Mouse (Mus musculus) ovary, postnatal 14 days (tissue): ENCODE measurements around the gene Gm20458.

Source experiments
- DNase-seq: peaks from one replicate; pipeline ENCODE4 v3.0.0; 2022; ENCODE audit warnings: low spot score

The Gm20458 gene

GRCm38 (mm10) chr2:164460745-164461551 lies at the start of gene Gm20458:
TSS of gene Gm20458 (plus strand) at chr2:164460967.
- DNase-seq = peak; percentile 88

DNA sequence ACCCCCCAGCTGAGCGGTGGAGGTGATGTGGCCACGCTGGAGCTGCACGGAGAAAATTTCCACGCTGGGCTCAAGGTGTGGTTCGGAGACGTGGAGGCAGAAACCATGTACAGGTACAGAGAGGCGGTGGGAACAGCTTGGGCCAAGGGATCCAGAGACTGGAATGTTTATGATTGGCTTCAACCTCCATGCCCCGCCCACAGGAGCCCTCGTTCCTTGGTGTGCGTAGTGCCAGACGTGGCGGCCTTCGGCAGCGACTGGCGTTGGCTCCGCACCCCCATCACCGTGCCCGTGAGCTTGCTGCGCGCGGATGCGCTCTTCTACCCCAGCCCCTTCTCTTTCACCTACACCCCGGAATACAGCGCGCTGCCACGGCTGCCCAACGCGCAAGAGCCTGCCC lies 46.6 kb upstream of the Gm20458 start:
- DNase-seq = no peak

DNA sequence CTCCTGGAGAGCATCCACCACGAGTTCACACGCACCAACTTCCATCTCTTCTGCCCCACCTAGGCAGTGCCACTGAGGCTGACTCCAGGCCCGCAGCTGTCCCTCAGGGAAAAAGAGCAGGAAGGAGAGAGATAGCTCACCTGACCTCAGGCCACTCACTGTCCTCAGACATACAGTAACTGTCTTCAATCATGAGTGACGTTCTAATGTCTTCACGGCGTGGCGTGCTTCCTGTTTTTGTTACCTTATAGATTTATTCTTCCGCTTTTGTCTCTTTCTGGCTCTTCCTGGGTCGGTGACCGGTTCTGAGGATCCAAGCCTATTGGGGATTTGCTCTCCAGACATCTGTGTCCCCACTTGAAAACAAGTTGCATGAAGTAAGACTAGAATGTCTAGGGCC lies 46.2 kb upstream of the Gm20458 start:
- no peak for DNase-seq

DNA sequence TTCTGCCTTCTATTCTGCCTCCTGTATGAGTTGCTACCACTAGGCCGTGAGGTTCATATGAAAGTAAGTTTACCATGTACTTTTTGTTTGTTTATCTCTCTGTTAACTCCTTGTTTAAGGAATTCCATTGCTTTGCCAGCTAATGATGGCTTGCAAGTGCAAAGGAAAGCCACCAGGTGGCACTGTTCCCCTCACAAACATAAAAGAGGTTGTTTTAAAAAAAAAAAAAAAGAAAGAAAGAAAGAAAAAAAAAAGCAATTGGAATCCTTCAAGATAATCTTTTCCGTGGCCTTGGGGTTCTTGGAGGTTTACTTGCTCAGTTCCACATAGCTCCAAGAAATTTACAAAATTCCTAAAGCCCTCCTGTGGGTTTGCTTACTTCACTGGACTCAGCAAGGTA lies 43.6 kb upstream of the Gm20458 start:
- no peak for DNase-seq

GRCm38 (mm10) chr2:164418308-164418875 lies 42.4 kb upstream of the Gm20458 start:
- no peak for DNase-seq

GRCm38 (mm10) chr2:164419489-164419888 lies 41.3 kb upstream of the Gm20458 start:
- DNase-seq = no peak

DNA sequence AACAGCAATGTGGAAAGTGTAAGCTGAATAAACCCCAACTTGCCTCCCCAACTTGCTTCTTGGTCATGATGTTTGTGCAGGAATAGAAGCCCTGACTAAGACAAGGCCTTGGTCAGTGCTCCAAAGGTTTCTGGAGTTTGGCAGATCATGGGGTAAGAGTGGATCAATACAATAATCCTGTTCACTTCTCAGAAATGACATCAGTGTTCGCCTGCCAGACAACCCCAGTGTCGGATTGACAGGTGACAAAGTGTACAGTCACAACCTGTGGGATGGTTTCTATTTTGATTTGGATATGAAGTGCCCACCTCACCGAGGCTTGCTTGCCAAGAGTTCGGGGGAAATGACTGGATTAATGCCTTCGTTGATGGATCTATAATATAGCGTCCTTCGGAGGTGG lies 39.5 kb upstream of the Gm20458 start:
- no peak for DNase-seq

- DNase-seq = no peak
Measured at GRCm38 (mm10) chr2:164421979-164422378, 38.8 kb upstream of the Gm20458 start.

GRCm38 (mm10) chr2:164422675-164423393 lies 37.9 kb upstream of the Gm20458 start:
- DNase-seq = no peak

GRCm38 (mm10) chr2:164423464-164423863 lies 37.3 kb upstream of the Gm20458 start:
- no peak for DNase-seq

GRCm38 (mm10) chr2:164424406-164424805 lies 36.4 kb upstream of the Gm20458 start:
- DNase-seq = no peak

- no peak for DNase-seq
Measured at GRCm38 (mm10) chr2:164425401-164425800, 35.4 kb upstream of the Gm20458 start.

GRCm38 (mm10) chr2:164426121-164426520 lies 34.6 kb upstream of the Gm20458 start:
- DNase-seq = no peak

- DNase-seq = no peak
Measured at GRCm38 (mm10) chr2:164426952-164427351, 33.8 kb upstream of the Gm20458 start.

- DNase-seq = no peak
Measured at GRCm38 (mm10) chr2:164428451-164428850, 32.3 kb upstream of the Gm20458 start.

DNA sequence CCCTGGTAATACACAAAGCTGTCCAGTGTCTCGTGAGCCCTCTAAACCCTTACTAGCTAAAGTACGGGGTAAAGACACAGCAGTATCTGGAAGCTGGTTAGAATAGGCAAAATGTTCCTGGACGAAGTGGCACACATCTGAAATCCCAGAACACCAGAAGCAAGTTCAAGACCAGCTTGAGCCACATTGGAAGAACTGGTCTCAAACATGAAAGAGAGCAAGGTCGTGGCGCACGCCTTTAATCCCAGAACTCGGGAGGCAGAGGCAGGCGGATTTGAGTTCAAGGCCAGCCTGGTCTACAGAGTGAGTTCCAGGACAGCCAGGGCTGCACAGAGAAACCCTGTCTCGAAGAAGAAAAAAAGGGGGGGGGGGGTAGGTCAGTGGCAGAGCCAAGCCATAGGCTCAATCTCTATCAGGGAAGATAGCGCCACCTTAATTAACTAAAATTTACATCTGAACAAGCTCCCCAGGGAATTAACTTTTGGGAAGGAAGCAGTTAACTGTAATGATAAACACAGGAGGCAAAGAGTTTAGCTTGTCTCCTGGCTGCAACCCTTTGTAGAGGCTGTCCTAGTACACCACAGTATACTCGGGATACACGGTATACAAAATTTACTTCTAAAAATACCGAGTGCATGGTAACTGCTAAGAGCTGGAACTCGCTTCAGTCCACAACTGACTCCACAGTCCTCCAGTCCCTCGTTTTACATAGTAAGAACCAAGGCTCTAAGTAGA lies 30.7 kb upstream of the Gm20458 start:
- DNase-seq = no peak

DNA sequence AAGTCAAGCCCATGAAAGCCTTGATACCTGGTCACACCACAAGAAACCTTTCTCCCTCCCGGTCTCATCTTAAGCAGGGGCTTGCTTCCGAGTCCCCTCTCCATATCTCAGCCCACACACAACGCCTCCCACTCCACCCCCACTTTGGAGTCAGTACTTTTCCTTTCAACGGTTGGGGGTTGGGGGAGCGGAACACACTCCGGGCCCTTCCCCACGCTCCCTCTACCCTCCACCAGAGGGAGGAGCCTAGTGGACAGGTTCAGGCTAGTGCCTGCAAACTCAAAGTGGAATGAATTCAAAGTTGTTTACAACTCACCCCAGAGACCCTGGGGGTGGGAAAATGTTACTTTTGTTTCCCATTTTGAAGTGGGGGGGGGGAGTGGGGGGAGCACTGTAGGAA lies 30.1 kb upstream of the Gm20458 start:
- DNase-seq = no peak

DNA sequence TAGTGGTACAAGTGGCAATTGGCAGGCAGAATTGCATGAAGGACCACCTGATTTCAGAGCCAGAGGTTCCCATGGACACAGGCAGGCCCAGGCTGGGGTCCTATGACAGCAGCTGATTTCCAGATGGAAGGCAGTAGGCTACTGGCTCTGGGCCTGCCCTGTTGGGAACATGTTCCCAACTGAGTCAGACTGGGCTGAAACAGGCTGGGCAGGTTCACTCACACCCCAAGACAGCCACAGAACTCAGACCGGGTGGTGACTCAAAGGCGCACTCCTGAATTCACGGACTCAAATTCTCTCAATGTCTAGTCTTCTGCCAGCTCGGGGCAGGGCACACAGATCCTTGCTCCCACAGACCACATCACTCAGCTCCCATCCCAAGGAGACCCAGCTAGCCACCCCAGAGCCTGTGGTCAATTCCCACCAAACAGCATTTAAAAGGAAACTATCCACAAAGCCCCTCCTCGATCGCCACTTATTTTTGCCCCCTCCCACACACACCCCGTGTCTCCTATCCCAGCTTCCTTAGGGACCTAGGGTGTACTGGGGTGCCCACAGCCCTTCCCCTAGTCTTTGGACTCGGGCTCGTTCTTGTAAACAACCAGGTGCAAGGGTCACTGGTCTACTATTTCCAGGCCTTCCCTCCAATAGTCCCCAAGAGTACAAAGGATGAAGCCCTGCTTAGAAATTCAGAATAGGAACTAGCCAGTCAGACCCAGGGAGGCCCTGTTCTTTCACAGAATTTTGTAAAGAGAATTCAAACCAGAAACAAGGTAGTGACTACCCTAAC lies 28.9 kb upstream of the Gm20458 start:
- no peak for DNase-seq

DNA sequence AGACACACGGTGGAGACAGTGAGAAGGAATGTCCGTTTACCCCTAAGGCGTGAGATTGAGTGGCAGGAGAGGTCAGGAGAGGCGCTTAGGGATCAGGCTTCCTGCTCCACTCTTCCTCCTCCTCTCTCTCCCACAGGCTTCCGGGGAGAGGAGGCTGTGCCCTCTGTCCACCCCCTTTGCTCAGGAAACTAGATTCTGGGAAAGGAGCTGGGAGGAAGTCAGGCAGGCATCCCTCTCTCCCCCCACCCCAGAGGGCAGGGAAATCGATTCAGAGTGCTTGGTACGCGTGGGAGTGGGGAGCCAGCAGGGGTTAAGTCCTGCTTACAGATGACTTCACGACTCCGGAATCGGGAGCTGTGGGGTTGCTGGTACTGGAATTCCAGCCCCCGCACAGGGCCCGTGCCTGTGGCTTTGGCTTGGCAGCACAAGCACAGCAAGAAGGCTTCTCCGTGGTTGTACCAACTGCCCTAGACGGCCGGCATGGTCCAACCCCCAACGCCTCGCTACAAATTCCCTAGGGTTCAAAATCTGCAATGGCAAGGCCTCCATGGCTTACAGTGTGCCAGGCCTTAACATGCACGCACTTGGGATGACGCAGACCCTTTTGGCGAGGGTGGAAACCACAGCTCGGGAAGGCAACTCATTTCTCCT lies 28.1 kb upstream of the Gm20458 start:
- no peak for DNase-seq

- no peak for DNase-seq
Measured at GRCm38 (mm10) chr2:164433278-164433895, 27.4 kb upstream of the Gm20458 start.

GRCm38 (mm10) chr2:164434681-164435080 lies 26.1 kb upstream of the Gm20458 start:
- no peak for DNase-seq
